Mouse (Mus musculus): ENCODE data around the gene Gpc4. TPM values are rescaled to one million over a fixed set of nuclear protein-coding genes. Genes with fewer than 3 reads are reported as not detected.

The Gpc4 gene
- total RNA-seq, 2 experiments from 2014 or later, result 28.6 to 38.7 TPM

DNA sequence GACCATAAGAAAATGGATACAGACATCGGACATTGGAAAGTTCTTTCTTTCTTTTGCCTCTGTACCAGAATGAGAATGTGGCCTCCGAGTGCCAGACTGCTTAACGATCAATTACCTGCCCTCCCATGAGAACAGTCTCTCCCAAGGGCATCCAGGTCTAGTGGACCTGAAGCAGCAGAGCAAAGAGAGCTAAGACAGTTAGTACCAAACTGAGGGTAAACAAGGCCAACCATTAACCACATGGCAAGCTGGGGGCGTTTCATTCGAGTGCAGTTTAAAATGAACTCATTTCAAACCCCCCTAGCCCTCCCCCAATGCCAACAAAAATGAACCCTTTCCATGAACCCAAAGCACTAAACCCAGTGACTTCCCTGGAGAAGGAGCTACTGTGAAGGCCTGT, 12.1 kb downstream of the Gpc4 start:
- intact Hi-C loops (cut with DNase I), result no loop called here

DNA sequence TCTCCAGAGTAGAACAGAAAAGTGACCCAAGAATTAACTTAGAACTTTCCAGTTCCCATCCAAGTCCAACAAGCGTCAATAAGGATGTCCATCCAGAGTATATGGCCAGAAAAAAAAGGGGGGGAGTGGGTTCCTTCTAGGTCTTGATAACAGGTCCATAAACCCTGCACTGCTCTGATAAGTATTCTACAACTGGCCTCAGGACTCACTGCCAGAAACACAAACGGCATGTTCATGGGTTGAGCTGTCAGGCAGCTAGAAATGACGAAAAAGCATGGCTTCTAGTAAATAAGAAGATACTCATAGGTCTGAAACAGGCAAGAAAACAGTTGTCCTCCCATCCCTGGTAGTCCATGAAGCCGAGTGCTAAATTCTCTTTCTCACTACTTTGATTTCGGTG, 13.5 kb downstream of the Gpc4 start:
- intact Hi-C loops (cut with DNase I), result no loop called here
- no peak for DNase-seq

More for the DNA sequence above, 12.1 kb downstream of the Gpc4 start:
- DNase-seq, result no peak

- intact Hi-C loops (cut with DNase I), result no loop called here
- no peak for DNase-seq
Observed at GRCm38 (mm10) chrX:52151100-52151499, 14.0 kb downstream of the Gpc4 start.

DNA sequence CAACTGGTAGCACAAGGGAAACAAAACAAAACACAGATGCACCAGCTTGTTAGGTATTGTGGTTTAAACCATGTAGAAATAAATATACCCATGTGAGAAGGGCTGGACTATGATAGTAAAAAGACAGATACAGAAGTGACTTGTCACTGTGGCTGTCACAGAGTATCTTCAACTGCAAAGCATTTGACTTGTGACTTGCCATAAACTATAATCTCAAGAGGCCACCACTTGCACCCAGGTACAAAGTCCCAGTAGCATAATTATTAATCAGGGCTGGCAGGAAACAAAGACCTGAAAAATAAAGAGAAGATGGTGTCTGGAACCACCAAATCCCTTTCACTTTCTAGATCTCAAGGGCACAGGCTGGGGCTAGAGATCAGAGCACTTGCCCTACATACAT, 19.5 kb downstream of the Gpc4 start:
- intact Hi-C loops (cut with DNase I), result no loop called here
- no peak for DNase-seq

DNA sequence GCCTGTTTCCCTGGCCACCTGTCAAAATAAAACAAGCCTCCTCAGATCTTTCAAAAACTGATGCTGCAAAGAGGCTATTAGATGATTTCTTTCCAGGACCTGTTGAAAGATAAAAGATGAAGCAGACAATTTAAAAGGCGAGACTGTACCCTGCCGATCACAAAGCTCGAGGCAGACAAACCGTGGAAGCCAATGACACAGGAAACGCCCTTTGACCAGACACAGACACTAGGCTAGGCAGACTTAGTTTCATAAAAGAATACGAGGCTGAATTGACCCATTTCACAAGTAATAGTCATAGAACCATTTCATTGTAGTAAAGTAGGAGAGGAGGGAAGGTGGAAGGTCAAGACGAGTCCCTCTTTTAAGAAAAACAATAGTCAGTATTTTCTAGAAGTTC, 20.6 kb downstream of the Gpc4 start:
- intact Hi-C loops (cut with DNase I), result no loop called here

GRCm38 (mm10) chrX:52140316-52140715, 24.7 kb downstream of the Gpc4 start:
- no peak for DNase-seq
- intact Hi-C loops (cut with DNase I), result no loop called here

More for the DNA sequence above, 20.6 kb downstream of the Gpc4 start:
- DNase-seq, result no peak

DNA sequence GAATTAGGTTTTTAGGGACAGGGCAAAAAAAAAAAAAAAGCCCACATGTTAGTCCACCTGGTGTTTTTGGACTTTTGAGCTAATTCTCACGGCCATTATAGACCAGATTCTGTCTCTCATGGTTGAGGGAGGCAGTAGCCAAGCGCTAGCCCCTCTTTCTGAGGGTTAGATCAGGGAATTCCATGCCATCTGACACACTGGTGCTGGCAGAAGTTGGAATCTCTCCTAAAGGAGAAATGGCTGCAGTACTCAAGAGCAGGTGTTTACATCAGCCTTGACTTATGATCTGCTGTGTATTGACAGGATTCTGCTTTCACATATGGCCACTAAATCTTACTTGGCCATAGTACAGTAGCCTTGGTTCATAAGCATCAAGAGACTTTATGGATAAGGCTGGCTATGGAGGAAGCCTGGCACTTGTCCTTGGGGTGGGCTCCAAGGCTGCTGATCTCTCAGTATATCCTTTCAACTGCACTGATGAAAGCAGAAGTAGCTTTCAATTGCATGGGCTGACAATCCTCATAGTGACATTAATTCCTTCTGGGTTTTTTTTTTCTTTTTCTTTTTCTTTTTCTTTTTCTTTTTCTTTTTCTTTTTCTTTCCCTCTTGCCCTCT, 26.5 kb downstream of the Gpc4 start:
- DNase-seq, result no peak
- intact Hi-C loops (cut with DNase I), result no loop called here

- no peak for DNase-seq
- intact Hi-C loops (cut with DNase I), result no loop called here
Observed at GRCm38 (mm10) chrX:52138033-52138432, 27.0 kb downstream of the Gpc4 start.

DNA sequence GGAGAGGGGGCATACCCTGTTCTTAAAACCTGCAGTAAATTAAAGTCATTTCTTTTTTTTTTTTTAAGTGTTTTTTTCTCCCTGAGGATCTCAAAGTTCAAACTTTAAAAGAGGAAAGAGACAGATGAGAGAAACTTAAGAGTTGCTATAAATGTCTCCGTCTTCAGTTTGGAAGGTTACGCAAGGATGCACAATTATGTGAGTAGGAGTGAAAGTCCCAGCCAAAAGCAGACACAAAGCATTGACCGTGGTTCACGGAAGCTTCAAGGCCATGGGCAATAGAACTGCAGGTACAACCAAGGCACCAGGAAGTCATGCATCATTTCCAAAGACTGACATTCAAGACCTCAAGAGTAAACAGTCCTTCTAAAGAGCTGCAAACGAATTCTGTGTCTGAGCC, 28.5 kb downstream of the Gpc4 start:
- intact Hi-C loops (cut with DNase I), result no loop called here
- DNase-seq, result no peak

- DNase-seq, result no peak
- intact Hi-C loops (cut with DNase I), result no loop called here
Observed at GRCm38 (mm10) chrX:52129604-52130003, 35.4 kb downstream of the Gpc4 start.

- intact Hi-C loops (cut with DNase I), result no loop called here
- no peak for DNase-seq
Observed at GRCm38 (mm10) chrX:52128794-52129193, 36.3 kb downstream of the Gpc4 start.

DNA sequence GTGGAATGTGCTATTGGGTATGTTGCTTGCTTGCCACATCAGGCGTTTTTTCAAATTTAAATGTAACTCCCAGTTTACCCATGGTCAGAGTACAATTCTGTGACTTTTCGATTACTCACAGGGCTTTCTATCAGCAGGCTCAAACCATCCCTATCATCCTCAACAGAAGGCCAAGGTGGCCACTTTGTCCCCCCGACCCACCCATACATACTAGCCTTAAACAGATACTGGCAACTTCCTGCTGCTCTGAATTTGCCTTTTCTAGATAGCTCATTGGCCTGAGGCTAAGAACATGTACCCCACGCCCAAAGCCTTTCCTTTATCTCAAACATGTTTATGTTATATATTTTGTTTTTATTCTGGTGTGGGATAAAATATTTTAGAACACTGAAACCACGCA, 51.4 kb downstream of the Gpc4 start:
- intact Hi-C loops (cut with DNase I), result loop anchor here (10.0 kb wide), 1 partner anchor 121 kb away; no protein-coding TSS in a partner anchor
- DNase-seq, result no peak

GRCm38 (mm10) chrX:52109663-52110062, 55.4 kb downstream of the Gpc4 start:
- DNase-seq, result no peak
- intact Hi-C loops (cut with DNase I), result loop anchor here (10.0 kb wide), 1 partner anchor 125 kb away; no protein-coding TSS in a partner anchor

DNA sequence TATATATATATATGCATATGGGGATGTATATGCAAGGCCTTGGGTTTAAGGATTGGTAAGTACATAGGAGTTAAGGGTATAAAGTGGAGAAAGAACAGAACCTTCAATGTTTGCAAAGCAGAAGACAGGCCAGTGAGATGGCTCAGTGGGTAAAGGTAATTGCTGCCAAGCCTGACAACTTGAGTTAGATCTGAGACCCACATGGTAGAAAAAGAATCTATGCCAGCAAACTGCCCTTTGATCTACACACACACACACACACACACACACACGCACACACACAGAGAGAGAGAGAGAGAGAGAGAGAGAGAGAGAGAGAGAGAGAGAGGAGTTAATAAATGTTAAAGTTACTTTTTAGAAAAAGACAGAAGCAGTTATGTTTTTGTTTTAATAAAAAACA, 56.1 kb downstream of the Gpc4 start:
- intact Hi-C loops (cut with DNase I), result no loop called here
- no peak for DNase-seq

GRCm38 (mm10) chrX:52103771-52104170, 61.3 kb downstream of the Gpc4 start:
- DNase-seq, result no peak
- intact Hi-C loops (cut with DNase I), result no loop called here

GRCm38 (mm10) chrX:52101940-52102339, 63.1 kb downstream of the Gpc4 start:
- no peak for DNase-seq
- intact Hi-C loops (cut with DNase I), result no loop called here

DNA sequence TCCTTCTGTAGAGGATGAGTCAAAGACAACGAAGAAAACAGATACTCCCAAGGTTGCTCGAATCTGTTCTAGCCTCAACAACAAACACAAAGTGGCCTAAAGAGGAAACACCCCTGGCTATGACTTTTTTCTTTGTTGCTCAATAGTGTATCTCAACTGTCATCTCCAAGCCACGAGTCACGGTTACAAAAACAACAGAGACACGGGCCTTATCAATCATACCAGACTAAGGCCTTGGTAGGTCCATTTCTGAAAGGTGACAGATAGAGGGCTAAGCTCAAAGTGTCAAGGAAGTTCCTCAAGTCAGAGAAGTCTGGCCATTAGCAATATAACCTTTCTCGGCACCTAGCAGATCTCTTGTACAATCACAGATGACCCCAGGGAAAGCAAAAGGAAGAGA, 63.6 kb downstream of the Gpc4 start:
- intact Hi-C loops (cut with DNase I), result no loop called here
- no peak for DNase-seq

- intact Hi-C loops (cut with DNase I), result loop anchor here (10.0 kb wide), 1 partner anchor 277 kb away; no protein-coding TSS in a partner anchor
- DNase-seq, result no peak
Observed at GRCm38 (mm10) chrX:52087726-52088348, 77.2 kb downstream of the Gpc4 start.

DNA sequence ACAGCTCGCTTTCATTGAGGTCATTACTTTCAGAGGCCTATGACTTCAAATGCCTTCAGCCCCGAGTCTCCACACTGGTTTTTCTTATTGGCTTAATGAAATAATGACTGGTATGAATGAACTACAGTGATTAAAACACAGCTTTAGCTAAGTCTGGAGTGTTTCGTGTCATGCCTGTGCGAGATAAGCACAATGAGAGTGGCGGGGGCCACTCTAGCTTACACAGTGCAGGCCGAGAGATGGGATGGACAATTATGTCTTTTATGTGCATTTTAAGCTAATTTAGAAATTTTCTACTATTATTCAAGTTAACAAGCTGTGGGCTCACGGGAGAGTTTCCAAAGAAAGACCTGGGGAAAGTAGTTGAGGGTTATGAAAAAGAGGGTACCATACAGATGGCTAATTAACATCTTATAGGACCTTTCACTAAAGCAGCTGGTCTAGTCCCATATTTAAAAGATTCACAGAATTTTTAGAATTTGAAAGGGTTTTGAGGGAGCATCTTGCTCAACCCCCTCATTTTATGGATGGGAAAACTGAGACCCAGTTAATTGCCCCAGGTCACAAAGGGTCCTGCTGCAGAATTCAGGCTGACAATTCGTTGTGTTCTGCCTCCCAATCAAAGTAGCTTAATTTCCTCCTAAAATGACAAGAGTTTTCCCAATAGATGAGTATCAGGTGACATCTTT, 78.0 kb downstream of the Gpc4 start:
- no peak for DNase-seq

GRCm38 (mm10) chrX:52083557-52083956, 81.5 kb downstream of the Gpc4 start:
- DNase-seq, result no peak
- intact Hi-C loops (cut with DNase I), result loop anchor here (10.0 kb wide), 1 partner anchor 281 kb away; no protein-coding TSS in a partner anchor

More for the DNA sequence above, 78.0 kb downstream of the Gpc4 start:
- intact Hi-C loops (cut with DNase I), result loop anchor here (10.0 kb wide), 1 partner anchor 278 kb away; no protein-coding TSS in a partner anchor

DNA sequence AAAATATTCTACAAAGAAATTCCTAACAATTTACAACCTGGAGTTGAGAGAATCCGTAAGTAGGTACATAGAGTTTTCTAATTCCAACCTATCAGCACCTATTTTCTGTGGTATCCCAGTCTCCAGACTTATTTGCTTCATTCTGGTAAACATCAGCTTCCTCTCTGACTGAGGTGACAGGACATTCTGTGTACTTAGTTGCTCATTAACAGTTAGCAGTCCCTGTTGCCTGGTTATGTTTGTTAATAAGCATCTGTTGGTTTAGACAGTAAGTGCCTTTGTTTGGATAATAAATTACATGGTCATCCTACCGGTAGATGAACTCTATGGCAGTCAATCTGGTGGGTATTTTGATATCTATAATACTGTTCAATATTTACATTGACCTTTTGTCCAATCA, 92.6 kb downstream of the Gpc4 start:
- no peak for DNase-seq
- intact Hi-C loops (cut with DNase I), result no loop called here

DNA sequence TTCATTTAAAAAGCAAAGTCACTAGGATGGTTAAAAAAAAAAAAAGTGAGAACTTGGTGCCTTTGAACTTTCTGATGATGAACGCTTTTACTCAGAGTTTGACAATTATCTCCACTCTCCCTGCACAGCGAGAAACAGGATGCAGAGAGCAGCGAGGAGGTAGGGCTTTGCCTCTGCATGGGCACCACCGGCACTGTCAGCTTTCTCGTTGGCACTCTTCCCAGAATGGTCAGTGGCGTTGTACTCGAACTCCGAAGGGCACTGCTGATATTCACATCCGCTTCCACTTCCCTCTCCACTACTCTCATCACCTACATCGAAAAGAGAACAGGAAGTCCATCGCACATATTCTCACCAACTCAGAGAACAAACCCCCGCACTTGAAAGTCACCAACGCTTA, 111.6 kb downstream of the Gpc4 start:
- no peak for DNase-seq
- intact Hi-C loops (cut with DNase I), result no loop called here

Measured in gastrocnemius, postnatal 36 days (tissue).